9 mouse cellular contexts compared by ENCODE assay signal in the genomic region with DNA sequence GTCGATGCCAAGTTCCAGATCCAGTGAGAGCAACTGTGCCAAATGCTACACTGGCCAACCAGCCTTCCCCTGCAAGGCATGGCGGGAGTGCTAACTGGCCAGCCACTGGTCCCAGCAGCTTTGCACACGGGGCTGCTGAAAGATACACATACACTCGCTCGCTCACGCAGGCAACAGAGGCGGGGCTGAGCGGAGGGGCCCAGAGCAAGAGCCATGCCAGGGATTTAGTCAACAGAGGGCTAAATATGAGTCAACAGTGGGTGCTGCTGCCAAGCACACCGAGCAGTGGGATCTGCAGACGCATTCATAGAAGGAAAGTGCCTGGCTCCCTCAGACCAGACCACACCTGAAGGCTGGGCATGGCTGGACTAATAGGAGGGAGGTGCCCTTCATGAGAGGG. TPM values are rescaled to one million over a fixed set of nuclear protein-coding genes. Genes with fewer than 3 reads are reported as not detected.
DNase-seq lines count a peak whose midpoint lies in the region; ATAC-seq and TF ChIP-seq lines count a peak whose summit lies in the region.
"Had no signal": no experiment of that assay in that cellular context is flagged by ENCODE, and none has a peak within 500 bp of the region (broad histone marks: within the 10 kb centered on the region; RNA-seq: fewer than 3 reads in every experiment).

No protein-coding gene starts in this region.

- WGBS in limb, embryonic 14.5 days, result 63% methylated on average over 10 of the region's 10 CpGs
- WGBS in limb, embryonic 10.5 days, result 78% methylated on average over 10 of the region's 10 CpGs
- 82% methylated on average over 10 of the region's 10 CpGs for WGBS in hindbrain, embryonic 11.5 days

- H3K9ac ChIP-seq in limb, embryonic 14.5 days (ENCODE audit: low read depth, low read length, severe bottlenecking), result no peak overlapping the region
- no peak overlapping the region for H3K9ac ChIP-seq in hindbrain, embryonic 11.5 days (ENCODE audit: low read depth, low read length)

- H3K27me3 ChIP-seq in limb, embryonic 14.5 days (ENCODE audit: control insufficient read depth, insufficient read depth, low read length), result peaks cover 10% of the 10 kb centered on the region; the same call in 1 of the 2 replicates
- H3K27me3 ChIP-seq in limb, embryonic 10.5 days (ENCODE audit: low read depth, poor library complexity, severe bottlenecking), result peaks cover 33% of the 10 kb centered on the region
- H3K27me3 ChIP-seq in hindbrain, embryonic 11.5 days (ENCODE audit: control insufficient read depth, insufficient read depth, low read length), result peaks cover 25% of the 10 kb centered on the region

- H3K4me2 ChIP-seq in limb, embryonic 14.5 days (replicated peaks; ENCODE audit: low read depth, low read length, severe bottlenecking), result 0 out of 2 replicates have a peak overlapping the region, but pooled peaks have one; percentile 7
- no peak overlapping the region for H3K4me2 ChIP-seq in hindbrain, embryonic 11.5 days (replicated peaks; ENCODE audit: low read depth, low read length)

- DNase-seq in limb, embryonic 14.5 days (ENCODE audit: low spot score), result peak; percentile 50
- no peak for DNase-seq in limb, embryonic 10.5 days (ENCODE audit: low spot score)
- DNase-seq in adrenal gland, postnatal 25 days, result peak; percentile 55
- DNase-seq in gastrocnemius, adult 18-20 months (ENCODE audit: low spot score), result peak; percentile 70
- DNase-seq in kidney, postnatal 14 days, result peak; percentile 55
- DNase-seq in right cerebral cortex, postnatal 36 days (ENCODE audit: low spot score in 2 of 2), result peak; percentile 27 to 36
- DNase-seq in urinary bladder, postnatal 4 days (ENCODE audit: low spot score in 2 of 2), result no peak
- DNase-seq in hindbrain, embryonic 11.5 days (ENCODE audit: low spot score), result no peak

- H3K36me3 ChIP-seq in limb, embryonic 14.5 days (ENCODE audit: control insufficient read depth, insufficient read depth, low read length), result no peaks in the 10 kb centered on the region
- no peaks in the 10 kb centered on the region for H3K36me3 ChIP-seq in limb, embryonic 10.5 days
- no peaks in the 10 kb centered on the region for H3K36me3 ChIP-seq in hindbrain, embryonic 11.5 days (ENCODE audit: control insufficient read depth, insufficient read depth, low read length)

- no peak for TF ChIP-seq POLR2A in limb, embryonic 14.5 days (IDR thresholded peaks at IDR 0.05; ENCODE audit: borderline replicate concordance, extremely low read depth, insufficient read depth, insufficient read length)

- H3K9me3 ChIP-seq in limb, embryonic 14.5 days (ENCODE audit: control insufficient read depth, low read length), result no peaks in the 10 kb centered on the region
- H3K9me3 ChIP-seq in limb, embryonic 10.5 days (replicated peaks), result no peaks in the 10 kb centered on the region
- no peaks in the 10 kb centered on the region for H3K9me3 ChIP-seq in hindbrain, embryonic 11.5 days (ENCODE audit: control insufficient read depth, low read length)
- H3K9me3 ChIP-seq: megakaryocyte, embryonic 14.5 days had no signal

- H3K4me1 ChIP-seq in limb, embryonic 14.5 days (ENCODE audit: control insufficient read depth, insufficient read depth, low read length), result peaks cover 24% of the 10 kb centered on the region
- H3K4me1 ChIP-seq in limb, embryonic 10.5 days, result peaks cover 53% of the 10 kb centered on the region
- H3K4me1 ChIP-seq in hindbrain, embryonic 11.5 days (replicated peaks; ENCODE audit: control insufficient read depth, insufficient read depth, low read length), result peaks cover 11% of the 10 kb centered on the region

- no peak overlapping the region for H3K27ac ChIP-seq in limb, embryonic 14.5 days (replicated peaks; ENCODE audit: low read depth, low read length)
- H3K27ac ChIP-seq in limb, embryonic 10.5 days, result no peak overlapping the region; the same call in 1 of the 2 replicates
- H3K27ac ChIP-seq in hindbrain, embryonic 11.5 days (ENCODE audit: low read depth, low read length), result no peak overlapping the region

- ATAC-seq in limb, embryonic 14.5 days (ENCODE audit: low FRiP score, low read depth), result no peak
- ATAC-seq in hindbrain, embryonic 11.5 days (ENCODE audit: low FRiP score), result no peak

- H3K4me3 ChIP-seq in limb, embryonic 14.5 days (replicated peaks; ENCODE audit: low read length), result no peak overlapping the region
- no peak overlapping the region for H3K4me3 ChIP-seq in limb, embryonic 10.5 days
- no peak overlapping the region for H3K4me3 ChIP-seq in hindbrain, embryonic 11.5 days (ENCODE audit: low read depth, low read length)
- H3K4me3 ChIP-seq: megakaryocyte, embryonic 14.5 days had no signal

RNA-seq across cellular contexts. Expression of a gene that starts 3.8 kb away (rescaled TPM):
- 12.2 and 12.3 TPM in 2 replicates for polyA plus RNA-seq in limb, embryonic 14.5 days (2012; rRNA removed)
- polyA plus RNA-seq in limb, embryonic 14.5 days (2014; fragmentation: Nextera tagmentation; extraction: Ambion mirVana), result 5.3 and 5.6 TPM in 2 replicates
- 1.1 and 1.6 TPM in 2 replicates for polyA plus RNA-seq in limb, embryonic 10.5 days (2016; fragmentation: Nextera tagmentation; extraction: Ambion mirVana)
- total RNA-seq in adrenal gland, postnatal 25 days (2021), result 1.4 and 2.3 TPM in 2 replicates
- 1 to 10 TPM; 3.7 to 4.2 TPM for total RNA-seq in gastrocnemius, adult 18-20 months (2021)
- polyA plus RNA-seq in hindbrain, embryonic 11.5 days (2014; fragmentation: Nextera tagmentation; extraction: Ambion mirVana), result 1.4 and 1.7 TPM in 2 replicates

Comparison
In these comparisons a context has a peak if more than half of its experiments do, and no peak if none do; other contexts are left out.
1. DNase-seq: peak in limb, embryonic 14.5 days (single experiment), adrenal gland, postnatal 25 days (single experiment), gastrocnemius, adult 18-20 months (single experiment), kidney, postnatal 14 days (single experiment) and right cerebral cortex, postnatal 36 days (2 of 2); none in limb, embryonic 10.5 days (single experiment), urinary bladder, postnatal 4 days (0 of 2) and hindbrain, embryonic 11.5 days (single experiment).